Mouse (Mus musculus) ovary, postnatal 36 days (tissue): ENCODE measurements around the gene Slc35d1.
"Not testable (repeated sequence)": the region's sequence is repeated elsewhere in the genome, so short reads cannot be mapped to it uniquely, and the experiment has no call there.

Experiments used
- DNase-seq: peaks from one replicate; pipeline ENCODE4 v3.0.0; 2022; ENCODE audit warnings: low spot score, mixed read lengths

The Slc35d1 gene

GRCm38 (mm10) chr4:103180300-103180888 is 34.6 kb downstream of the Slc35d1 start:
- no peak for DNase-seq

- DNase-seq, result no peak
Measured at GRCm38 (mm10) chr4:103179581-103179980, 35.4 kb downstream of the Slc35d1 start.

- DNase-seq, result no peak
Measured at GRCm38 (mm10) chr4:103178635-103179318, 36.2 kb downstream of the Slc35d1 start.

DNA sequence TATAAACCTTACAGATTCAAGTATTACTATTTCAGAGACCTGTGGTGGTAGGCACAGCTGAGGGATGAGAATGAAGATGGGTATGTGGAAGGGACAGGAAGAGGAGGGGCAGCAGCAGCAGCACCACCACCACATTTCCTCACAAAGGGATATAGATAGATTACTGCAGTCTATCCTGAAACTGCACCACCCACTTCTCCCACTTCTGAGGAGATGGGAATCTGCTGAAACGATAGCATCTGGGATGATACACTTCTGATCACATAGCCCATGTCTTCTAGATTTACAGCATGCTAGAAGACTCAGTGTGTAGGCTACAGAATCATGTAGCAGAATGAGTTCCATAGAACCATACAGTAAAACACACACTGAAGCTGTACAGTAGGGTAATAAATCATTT is 37.3 kb downstream of the Slc35d1 start:
- DNase-seq, result no peak

DNA sequence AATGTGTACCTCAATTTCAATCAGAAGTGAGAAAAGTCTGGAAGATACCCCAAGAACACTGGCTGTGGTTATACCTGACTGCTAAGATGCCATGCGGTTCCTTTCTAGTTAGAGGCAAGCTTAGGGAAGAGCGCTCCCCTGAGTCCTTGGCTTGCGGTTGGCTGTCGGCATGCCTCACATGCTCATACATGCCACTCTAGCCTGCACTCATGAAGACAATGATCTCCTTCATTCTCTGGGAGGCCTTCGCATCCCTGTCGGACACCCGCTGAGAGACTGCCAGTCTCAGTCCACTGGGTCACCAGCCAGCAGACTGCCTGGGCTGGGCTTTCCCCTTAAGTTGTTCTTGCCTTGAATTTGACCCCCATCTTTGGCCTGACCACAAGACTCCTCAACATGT is 41.0 kb downstream of the Slc35d1 start:
- no peak for DNase-seq

DNA sequence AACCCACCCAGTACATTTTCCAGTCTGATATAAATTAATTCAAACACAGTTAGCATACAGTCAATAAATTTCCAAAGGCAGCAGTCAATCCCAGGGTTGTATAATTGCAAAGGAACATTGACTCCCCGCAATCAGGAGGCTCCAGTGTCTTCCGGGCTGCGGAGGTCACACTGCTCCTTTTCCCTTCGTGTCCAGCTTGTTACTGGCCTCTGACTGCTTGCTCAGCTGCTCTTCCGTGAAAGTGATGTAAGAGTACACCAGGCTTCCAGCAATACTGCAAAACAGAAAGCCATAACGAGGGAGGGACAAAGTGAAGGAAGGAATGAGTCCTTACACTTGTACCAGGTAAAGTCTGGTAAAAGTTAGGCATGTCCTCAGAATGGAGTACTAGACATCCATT is 41.5 kb downstream of the Slc35d1 start:
- no peak for DNase-seq

- DNase-seq, result no peak
Measured at GRCm38 (mm10) chr4:103171256-103171655, 43.7 kb downstream of the Slc35d1 start.

DNA sequence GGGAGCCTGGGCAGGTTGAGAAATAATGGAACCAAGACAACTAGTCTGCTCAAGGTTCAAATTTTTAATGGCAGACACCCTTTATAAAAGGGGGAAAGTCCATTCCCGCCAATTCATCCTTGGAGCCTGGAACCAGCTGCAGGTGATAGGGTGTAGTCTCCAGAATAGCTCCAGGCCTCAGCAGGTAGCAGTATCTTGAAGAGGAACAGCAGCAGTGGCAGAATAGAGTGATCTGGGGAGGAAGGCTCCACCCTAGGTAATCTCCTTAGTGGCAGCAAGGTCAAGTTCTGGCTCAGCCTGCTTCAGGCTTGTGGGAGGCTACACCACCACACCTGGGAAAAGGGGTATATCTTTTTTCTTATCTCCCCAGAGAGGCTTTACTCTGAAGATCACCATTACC is 48.8 kb downstream of the Slc35d1 start:
- not testable (repeated sequence) for DNase-seq

DNA sequence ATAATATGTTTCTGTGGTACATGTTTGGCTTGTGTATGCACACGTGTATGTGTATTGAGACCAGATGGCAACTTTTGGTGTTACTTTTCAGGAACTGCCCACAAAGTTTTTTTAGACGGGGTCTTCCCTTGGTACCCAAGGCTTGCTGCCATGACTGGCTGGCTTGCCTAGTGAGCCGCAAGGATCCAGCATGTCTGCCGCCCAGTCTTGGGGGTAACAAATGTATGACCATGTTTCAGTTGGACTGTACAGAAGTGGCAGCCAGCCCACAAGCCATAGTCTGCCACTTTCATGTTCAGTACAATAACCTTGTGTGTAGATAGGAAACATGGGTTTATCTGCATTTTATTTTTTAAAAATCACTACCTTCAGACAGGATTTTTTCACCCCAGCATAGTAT is 56.2 kb downstream of the Slc35d1 start:
- DNase-seq, result no peak

DNA sequence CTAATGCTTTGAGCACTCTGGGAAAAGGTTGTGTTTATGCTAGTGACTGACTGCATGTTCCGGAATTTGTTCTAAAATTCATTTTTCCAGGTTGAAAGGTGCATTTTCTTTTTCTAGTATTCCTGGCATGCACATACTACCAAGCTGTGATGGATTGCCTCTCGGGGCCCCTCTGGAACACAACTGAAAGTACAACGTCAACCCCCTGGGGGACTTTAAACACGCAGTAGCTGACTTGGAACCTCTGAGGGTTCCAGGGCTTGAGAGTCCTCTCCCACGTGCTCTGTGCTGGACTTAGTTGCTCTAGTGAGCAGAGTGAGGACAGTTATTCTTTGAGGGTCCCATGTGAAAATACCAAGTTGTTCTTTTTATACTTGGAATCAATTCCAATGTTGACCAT is 63.0 kb downstream of the Slc35d1 start:
- no peak for DNase-seq

- peak; percentile 70 for DNase-seq
Measured at GRCm38 (mm10) chr4:103146339-103146738, 68.6 kb downstream of the Slc35d1 start.

DNA sequence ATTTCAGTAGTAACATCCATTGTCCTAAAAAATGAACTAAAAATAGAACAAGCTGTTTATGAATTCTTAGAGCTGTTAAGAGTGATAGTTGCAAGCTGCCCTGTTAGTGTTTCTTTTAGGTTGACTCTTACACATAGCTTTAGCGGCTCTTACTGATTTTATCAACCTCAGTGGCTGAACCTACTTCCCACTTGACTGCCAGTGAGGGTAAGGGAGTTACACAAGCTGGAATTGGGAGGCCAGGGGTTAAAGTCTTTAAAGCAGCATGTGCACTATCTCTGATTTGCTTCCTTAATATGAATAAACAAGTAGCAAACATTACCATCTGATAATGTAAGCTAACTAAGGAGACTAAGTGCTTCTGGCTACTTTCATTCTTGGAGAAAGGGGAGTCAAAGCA is 78.0 kb downstream of the Slc35d1 start:
- DNase-seq, result no peak

DNA sequence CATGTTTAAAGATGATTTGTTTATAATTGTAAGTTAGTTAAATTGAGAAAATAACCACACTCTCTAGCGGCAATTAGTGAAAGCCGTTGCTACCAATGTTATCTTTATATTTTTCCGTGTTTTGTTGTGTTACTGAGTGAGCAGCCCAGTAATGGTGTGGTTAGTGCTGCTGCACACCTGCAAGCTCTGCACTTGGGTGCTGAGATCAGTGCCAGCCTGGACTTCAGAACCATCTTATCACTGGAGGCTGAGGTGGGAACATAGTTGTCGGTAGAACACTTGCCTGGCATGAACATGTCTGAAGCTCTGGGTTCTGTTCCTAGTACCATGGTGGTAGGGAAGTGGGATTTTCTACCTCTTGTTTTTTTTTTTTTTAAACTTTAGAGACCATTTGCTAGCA is 88.4 kb downstream of the Slc35d1 start:
- DNase-seq, result no peak

GRCm38 (mm10) chr4:103123606-103124005 is 91.4 kb downstream of the Slc35d1 start:
- no peak for DNase-seq

DNA sequence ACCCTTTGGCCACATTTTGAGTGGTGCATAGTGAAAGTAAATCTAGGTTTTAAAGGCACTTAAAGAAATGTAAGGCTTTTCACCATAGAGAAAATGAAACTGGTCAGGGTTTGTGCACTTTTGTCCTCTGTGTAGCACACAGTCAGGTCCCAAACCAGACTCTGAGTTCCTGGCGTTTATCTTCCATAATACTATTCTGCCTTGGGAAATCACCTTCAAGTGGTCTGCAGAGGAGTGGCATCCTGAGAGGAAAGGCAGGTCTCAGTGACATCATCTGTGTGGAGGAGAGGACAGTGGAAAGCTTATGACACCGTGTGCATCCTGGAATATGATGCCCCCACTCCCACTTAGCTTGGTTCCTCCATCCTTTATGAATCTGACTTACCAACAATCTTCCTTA is 91.9 kb downstream of the Slc35d1 start:
- no peak for DNase-seq

DNA sequence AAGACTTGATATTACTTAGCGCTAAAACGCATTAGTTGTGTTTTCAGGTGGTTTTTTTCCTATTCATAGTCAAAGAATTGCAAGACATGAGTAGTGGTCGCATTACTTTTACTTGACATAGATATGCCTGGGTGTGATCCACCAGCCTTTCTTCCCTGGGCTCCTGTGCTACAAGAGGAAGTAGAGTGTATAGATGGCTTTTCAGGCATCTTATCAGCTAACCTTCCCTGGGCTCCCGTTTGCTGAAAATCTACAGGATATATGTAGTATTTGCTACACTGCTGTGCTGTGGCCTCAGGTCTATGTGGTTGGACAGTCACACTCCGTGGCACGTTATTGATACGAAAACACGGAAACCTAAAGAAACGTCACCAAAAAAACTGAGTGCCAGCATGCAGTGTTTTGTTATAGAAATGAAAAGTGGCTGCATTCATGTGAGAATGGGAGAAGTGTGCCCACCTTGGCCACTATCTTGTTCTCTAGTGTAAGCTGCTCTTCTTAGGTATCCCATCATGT is 94.0 kb downstream of the Slc35d1 start:
- no peak for DNase-seq
